In genomic region chr12:86001120-86001655, GRCm38 (mm10) we compare ENCODE assay signal across 9 mouse cellular contexts.
DNase-seq lines count a peak whose midpoint lies in the region; ATAC-seq and TF ChIP-seq lines count a peak whose summit lies in the region.
"Had no signal": no experiment of that assay in that cellular context is flagged by ENCODE, and none has a peak within 500 bp of the region (broad histone marks: within the 10 kb centered on the region; RNA-seq: fewer than 3 reads in every experiment).

No protein-coding gene starts in this region.

- H3ac ChIP-seq in C2C12 (ENCODE audit: control insufficient read depth, insufficient read length, low read depth): peak overlapping the region; percentile 48

- no peaks in the 10 kb centered on the region for H3K9me3 ChIP-seq in heart, embryonic 12.5 days (replicated peaks)
- H3K9me3 ChIP-seq in forebrain, embryonic 16.5 days (ENCODE audit: control insufficient read depth, low read length): no peaks in the 10 kb centered on the region
- H3K9me3 ChIP-seq in limb, embryonic 10.5 days (replicated peaks): no peaks in the 10 kb centered on the region

- no peak for TF ChIP-seq POLR2A in lung, adult 2 months (IDR thresholded peaks at IDR 0.05; ENCODE audit: borderline replicate concordance, extremely low read depth, low read depth, low read length)

- no peaks in the 10 kb centered on the region for H3K79me2 ChIP-seq in C2C12 (ENCODE audit: control insufficient read depth, insufficient read depth)

- whole genome bisulfite sequencing in heart, embryonic 12.5 days: 39% methylated on average over 7 of the region's 7 CpGs
- 35% methylated on average over 7 of the region's 7 CpGs for WGBS in forebrain, embryonic 16.5 days
- 71% methylated on average over 7 of the region's 7 CpGs for WGBS in limb, embryonic 10.5 days
- WGBS in lung, adult 2 months: 56% methylated on average over 7 of the region's 7 CpGs

- H3K4me1 ChIP-seq in heart, embryonic 12.5 days (replicated peaks): peaks cover 21% of the 10 kb centered on the region
- peaks cover 9% of the 10 kb centered on the region for H3K4me1 ChIP-seq in forebrain, embryonic 16.5 days (replicated peaks; ENCODE audit: control insufficient read depth, insufficient read depth, low read length)
- peaks cover 16% of the 10 kb centered on the region for H3K4me1 ChIP-seq in limb, embryonic 10.5 days
- peaks cover 9% of the 10 kb centered on the region; the same call in 1 of the 2 replicates for H3K4me1 ChIP-seq in lung, adult 2 months (ENCODE audit: control insufficient read depth, insufficient read depth, low read length)

- no peak for DNase-seq in heart, adult 8-10 months (ENCODE audit: low spot score)
- DNase-seq in limb, embryonic 10.5 days (ENCODE audit: low spot score): no peak
- no peak for DNase-seq in urinary bladder, postnatal 25 days (ENCODE audit: low spot score)
- no peak for DNase-seq in cerebellum, adult 9-11 months
- no peak for DNase-seq in lung, adult 2 months

- peaks cover 2% of the 10 kb centered on the region for H3K79me3 ChIP-seq in C2C12 (ENCODE audit: low read depth)

- H3K9ac ChIP-seq in heart, embryonic 12.5 days: peak overlapping the region; percentile 21; the same call in 1 of the 2 replicates
- no peak overlapping the region for H3K9ac ChIP-seq in forebrain, embryonic 16.5 days (replicated peaks; ENCODE audit: low read depth, low read length)

- peak; percentile 31; the same call in 1 of the 2 replicates for ATAC-seq in heart, embryonic 12.5 days (ENCODE audit: insufficient number of reproducible peaks, low FRiP score)
- no peak for ATAC-seq in forebrain, embryonic 16.5 days

- no peak for TF ChIP-seq CTCF in C2C12 (IDR thresholded peaks at IDR 0.05; ENCODE audit: control insufficient read depth, insufficient read depth, insufficient read length)
- no peak for TF ChIP-seq CTCF in lung, adult 2 months (IDR thresholded peaks at IDR 0.05; ENCODE audit: insufficient read depth, low read length)

- H3K4me3 ChIP-seq in heart, embryonic 12.5 days: no peak overlapping the region
- H3K4me3 ChIP-seq in C2C12 (ENCODE audit: insufficient read depth, poor library complexity, severe bottlenecking): no peak overlapping the region
- no peak overlapping the region for H3K4me3 ChIP-seq in forebrain, embryonic 16.5 days (replicated peaks; ENCODE audit: low read length)
- H3K4me3 ChIP-seq in limb, embryonic 10.5 days: no peak overlapping the region
- H3K4me3 ChIP-seq in lung, adult 2 months (replicated peaks; ENCODE audit: extremely low read depth, low read depth, low read length): no peak overlapping the region

- H3K27ac ChIP-seq in heart, embryonic 12.5 days (ENCODE audit: poor library complexity, severe bottlenecking): peak overlapping the region; percentile 92
- H3K27ac ChIP-seq in forebrain, embryonic 16.5 days (ENCODE audit: low read length): peak overlapping the region; percentile 30; the same call in 1 of the 2 replicates
- peak overlapping the region; percentile 74 for H3K27ac ChIP-seq in limb, embryonic 10.5 days

- peak overlapping the region; percentile 11; the same call in 1 of the 2 replicates for H3K4me2 ChIP-seq in heart, embryonic 12.5 days
- no peak overlapping the region for H3K4me2 ChIP-seq in forebrain, embryonic 16.5 days (ENCODE audit: low read length)

- H3K27me3 ChIP-seq in heart, embryonic 12.5 days (replicated peaks): no peaks in the 10 kb centered on the region
- no peaks in the 10 kb centered on the region for H3K27me3 ChIP-seq in C2C12 (ENCODE audit: control insufficient read depth, insufficient read depth, insufficient read length)
- H3K27me3 ChIP-seq in forebrain, embryonic 16.5 days (replicated peaks; ENCODE audit: control insufficient read depth, insufficient read depth, low read length): no peaks in the 10 kb centered on the region
- H3K27me3 ChIP-seq in limb, embryonic 10.5 days (ENCODE audit: low read depth, poor library complexity, severe bottlenecking): no peaks in the 10 kb centered on the region
- H3K27me3 ChIP-seq: CH12.LX had no signal

- peaks cover 9% of the 10 kb centered on the region for H3K36me3 ChIP-seq in heart, embryonic 12.5 days
- H3K36me3 ChIP-seq in C2C12 (ENCODE audit: control insufficient read depth, insufficient read depth): peaks cover 16% of the 10 kb centered on the region
- no peaks in the 10 kb centered on the region for H3K36me3 ChIP-seq in forebrain, embryonic 16.5 days (ENCODE audit: control insufficient read depth, insufficient read depth)
- peaks cover 9% of the 10 kb centered on the region for H3K36me3 ChIP-seq in limb, embryonic 10.5 days

TF ChIP-seq in C2C12, 6 proteins besides CTCF, POLR2A, EP300 and RAD21:
- TF ChIP-seq FOSL1 (IDR thresholded peaks at IDR 0.05; ENCODE audit: insufficient read depth, low read length, poor library complexity, severe bottlenecking) (no peak), MYOD1 (IDR thresholded peaks at IDR 0.05; ENCODE audit: control insufficient read depth, insufficient read length, low read depth) (no peak), MAX (IDR thresholded peaks at IDR 0.05) (no peak), USF1 (IDR thresholded peaks at IDR 0.05; ENCODE audit: low read depth) (no peak), MYOG (IDR thresholded peaks at IDR 0.05; ENCODE audit: control insufficient read depth, extremely low read depth, insufficient read length) (no peak), CEBPB (IDR thresholded peaks at IDR 0.05; ENCODE audit: low read depth) (no peak)

Comparison
In these comparisons a context has a peak if more than half of its experiments do, and no peak if none do; other contexts are left out.
1. H3K27ac ChIP-seq: peak in every context shown above with its lines; median percentile 92 in heart, embryonic 12.5 days; 74 in limb, embryonic 10.5 days; 30 in forebrain, embryonic 16.5 days.